Mouse (Mus musculus) urinary bladder, postnatal 36 days (tissue): ENCODE measurements around the gene 9530077C05Rik.
"Not testable (repeated sequence)": the region's sequence is repeated elsewhere in the genome, so short reads cannot be mapped to it uniquely, and the experiment has no call there.

Experiments
- DNase-seq, 2 experiments: peaks; one replicate each; pipeline ENCODE4 v3.0.0; 2022; ENCODE audit warnings: low spot score in 2 of 2, mixed read lengths in 1 of 2

9530077C05Rik gene

GRCm38 (mm10) chr9:22419877-22420276 is 8.6 kb downstream of the 9530077C05Rik start:
- DNase-seq: no peak

DNA sequence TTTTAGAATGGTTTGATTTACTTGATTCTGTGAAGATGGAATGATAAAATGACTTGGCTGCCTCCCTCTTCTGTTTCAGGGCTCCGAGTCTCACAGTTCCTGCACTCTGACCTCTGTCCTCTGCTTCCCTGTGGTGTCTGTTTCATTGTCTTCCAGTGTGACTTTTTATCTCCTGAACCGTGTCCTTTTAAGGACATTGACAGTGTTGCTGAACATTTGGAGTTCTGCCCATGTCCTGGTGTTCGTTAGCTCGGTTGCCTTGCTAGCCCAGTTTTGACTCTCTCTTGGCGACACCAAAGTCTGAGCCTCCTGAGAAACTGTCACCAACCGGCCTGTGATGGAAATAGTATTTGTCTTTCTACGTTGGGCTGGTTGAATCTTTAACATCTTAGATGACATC is 9.2 kb downstream of the 9530077C05Rik start:
- no peak for DNase-seq

DNA sequence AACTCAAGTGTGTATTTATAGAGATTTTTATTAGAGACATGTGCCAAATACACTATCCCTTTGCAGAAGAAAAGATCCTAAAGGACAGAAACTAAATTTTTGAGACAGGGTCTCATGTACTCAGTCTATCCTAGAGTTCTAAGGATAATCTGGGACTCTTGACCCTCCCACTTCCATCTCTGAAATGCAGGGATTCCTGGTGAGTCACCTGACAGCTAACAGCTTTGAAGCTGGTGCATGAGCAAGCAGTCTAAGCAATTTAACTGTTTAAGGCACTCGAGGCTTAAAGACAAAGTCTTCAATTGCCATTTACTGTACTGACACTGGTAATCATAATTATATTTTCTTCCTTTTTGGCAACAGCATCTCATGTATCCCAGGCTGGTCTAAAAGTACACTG is 11.2 kb downstream of the 9530077C05Rik start:
- no peak for DNase-seq

GRCm38 (mm10) chr9:22423507-22423906 is 12.2 kb downstream of the 9530077C05Rik start:
- no peak for DNase-seq

DNA sequence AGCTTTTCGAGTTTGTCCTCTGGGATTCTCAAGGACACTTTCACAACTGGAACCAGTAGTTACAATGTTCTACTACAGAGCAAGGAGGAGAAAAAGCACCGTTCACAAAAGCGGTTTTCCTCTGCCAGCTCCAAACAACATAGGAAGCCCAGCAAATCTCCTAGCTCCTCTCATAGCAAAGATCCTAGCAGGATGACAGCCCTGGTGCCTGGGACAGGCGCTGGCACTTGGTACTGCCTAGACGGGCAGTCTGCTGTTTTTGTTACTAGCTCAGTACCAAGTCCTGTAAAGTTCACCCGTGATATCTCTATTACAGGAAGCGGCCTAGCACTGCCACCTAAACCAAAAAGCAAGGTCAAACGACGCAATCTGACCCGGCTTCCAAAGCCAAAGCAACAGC is 12.9 kb downstream of the 9530077C05Rik start:
- no peak for DNase-seq

DNA sequence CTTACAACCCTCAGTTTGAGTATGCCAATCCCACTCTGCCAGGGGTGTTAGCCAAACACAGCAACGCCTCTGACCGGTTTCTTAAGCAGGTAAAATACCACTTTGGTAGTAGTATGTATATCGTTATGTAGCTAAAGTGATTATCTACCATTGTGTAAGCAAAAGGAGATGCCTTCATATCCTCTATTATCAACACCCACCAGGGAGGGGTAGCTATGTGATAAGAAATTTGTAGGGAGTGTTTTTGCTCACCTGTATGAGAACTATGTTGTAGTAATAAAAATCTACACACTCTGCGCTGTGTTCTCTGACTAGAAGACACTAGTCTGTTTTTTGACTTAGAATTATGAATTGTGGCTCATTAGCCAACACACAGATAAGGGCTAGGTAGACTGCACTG is 13.4 kb downstream of the 9530077C05Rik start:
- no peak for DNase-seq

GRCm38 (mm10) chr9:22428028-22428665 is 16.8 kb downstream of the 9530077C05Rik start:
- DNase-seq: no peak

- no peak for DNase-seq
Measured at GRCm38 (mm10) chr9:22428666-22429410, 17.5 kb downstream of the 9530077C05Rik start.

GRCm38 (mm10) chr9:22429533-22430241 is 18.4 kb downstream of the 9530077C05Rik start:
- no peak for DNase-seq

GRCm38 (mm10) chr9:22430315-22430840 is 19.1 kb downstream of the 9530077C05Rik start:
- no peak for DNase-seq

DNA sequence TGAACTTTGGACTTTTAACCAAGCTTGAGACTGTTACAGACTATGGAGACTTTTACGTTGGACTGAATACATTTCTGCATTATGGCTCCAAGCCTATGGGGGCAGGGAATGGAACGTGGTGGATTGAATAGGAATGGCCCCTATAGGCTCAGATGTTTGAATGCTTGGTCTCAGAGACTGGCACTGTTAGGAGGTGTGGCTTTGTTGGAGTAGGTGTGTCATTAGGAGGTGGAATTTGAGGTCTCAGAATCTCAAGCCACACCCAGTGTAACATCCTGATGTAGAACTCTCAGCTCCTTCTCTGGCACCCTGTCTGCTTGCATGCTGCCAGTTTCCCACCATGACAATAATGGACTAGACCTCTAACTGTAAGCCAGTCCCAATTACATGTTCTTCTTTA is 21.9 kb downstream of the 9530077C05Rik start:
- DNase-seq: no peak

GRCm38 (mm10) chr9:22434101-22434500 is 22.8 kb downstream of the 9530077C05Rik start:
- no peak for DNase-seq

- DNase-seq: no peak
Measured at GRCm38 (mm10) chr9:22438826-22439225, 27.5 kb downstream of the 9530077C05Rik start.

DNA sequence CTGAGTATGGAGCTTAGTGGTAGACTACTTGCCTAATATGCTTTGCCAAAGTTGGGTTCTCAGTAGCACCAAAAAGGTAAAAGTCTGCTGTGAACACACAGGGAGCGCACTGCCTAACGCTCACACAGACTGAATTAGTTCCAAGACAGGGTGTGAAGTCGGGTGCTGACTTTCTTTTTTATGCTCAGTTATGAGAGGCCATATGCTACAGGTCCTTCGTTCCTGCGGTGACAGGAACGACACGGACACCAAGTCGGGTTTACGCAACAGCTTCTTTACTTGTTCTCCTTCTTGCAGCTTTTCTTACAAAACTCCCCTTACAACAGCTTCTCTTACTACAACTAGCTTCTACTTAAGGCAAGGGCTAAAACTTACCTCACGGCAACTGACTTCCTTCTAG is 31.8 kb downstream of the 9530077C05Rik start:
- DNase-seq: no peak

DNA sequence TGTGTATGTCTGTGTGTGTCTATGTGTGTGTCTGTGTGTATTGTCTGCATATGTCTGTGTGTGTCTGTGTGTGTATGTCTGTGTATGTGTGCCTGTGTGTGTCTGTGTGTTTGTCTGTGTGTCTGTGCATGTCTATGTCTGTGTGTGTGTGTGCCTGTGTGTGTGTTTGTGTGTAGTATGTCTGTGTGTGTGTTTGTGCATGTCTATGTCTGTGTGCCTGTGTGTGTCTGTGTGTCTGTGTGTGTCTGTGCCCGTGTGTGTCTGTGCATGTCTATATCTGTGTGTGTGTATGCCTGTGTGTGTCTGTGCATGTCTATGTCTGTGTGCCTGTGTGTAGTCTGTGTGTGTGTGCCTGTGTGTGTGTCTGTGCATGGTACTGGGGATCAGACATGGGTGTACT is 33.8 kb downstream of the 9530077C05Rik start:
- no peak for DNase-seq

- no peak for DNase-seq
Measured at GRCm38 (mm10) chr9:22447213-22447612, 35.9 kb downstream of the 9530077C05Rik start.

- DNase-seq: no peak
Measured at GRCm38 (mm10) chr9:22448420-22448819, 37.1 kb downstream of the 9530077C05Rik start.

DNA sequence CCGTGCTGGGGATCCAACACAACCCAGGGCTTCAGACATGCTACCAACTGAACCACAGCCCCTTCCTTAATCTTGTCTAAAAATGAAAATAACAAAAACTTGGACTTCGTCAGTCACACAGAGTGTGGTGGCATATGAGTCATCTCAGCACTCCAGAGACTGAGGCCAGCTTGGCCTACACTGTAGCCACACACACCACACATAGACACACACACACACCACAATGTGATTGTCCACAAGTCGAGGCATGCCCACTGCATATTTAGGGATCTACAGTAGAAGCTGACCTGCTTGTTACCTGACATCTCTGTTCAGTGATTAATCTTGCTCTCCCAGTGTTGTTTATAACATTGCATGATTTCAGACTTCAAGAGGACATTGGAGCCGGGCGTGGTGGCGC is 37.9 kb downstream of the 9530077C05Rik start:
- DNase-seq: no peak

GRCm38 (mm10) chr9:22452697-22453096 is 41.4 kb downstream of the 9530077C05Rik start:
- DNase-seq: no peak

DNA sequence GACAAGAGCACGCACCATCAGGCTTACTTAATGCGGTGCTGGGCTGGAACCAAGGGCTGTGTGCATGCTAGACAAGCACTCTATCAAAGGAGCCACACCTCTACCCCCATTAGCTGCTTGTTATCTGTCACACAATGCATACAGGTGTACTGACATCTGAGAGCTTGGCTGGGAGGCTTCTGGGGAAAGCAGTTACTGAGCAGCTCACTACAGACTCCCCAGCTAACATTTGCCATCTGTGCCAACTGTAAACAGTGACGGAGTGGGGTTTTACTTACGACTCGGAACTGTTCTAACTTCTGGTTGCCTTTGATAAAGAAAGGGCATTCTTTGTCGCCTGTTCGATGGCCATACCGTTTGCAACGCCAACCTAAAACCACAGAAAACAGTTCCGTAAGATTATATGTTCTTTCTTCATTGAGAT is 42.2 kb downstream of the 9530077C05Rik start:
- DNase-seq: no peak

- not testable (repeated sequence) for DNase-seq
Measured at GRCm38 (mm10) chr9:22453990-22454389, 42.7 kb downstream of the 9530077C05Rik start, which contains the start of gene Gm17545. TSS of gene Gm17545 (plus strand) at chr9:22454290.

- no peak for DNase-seq
Measured at GRCm38 (mm10) chr9:22455041-22455440, 43.7 kb downstream of the 9530077C05Rik start.
